Comparison of ENCODE assay signal across 10 mouse cellular contexts in the genomic region with DNA sequence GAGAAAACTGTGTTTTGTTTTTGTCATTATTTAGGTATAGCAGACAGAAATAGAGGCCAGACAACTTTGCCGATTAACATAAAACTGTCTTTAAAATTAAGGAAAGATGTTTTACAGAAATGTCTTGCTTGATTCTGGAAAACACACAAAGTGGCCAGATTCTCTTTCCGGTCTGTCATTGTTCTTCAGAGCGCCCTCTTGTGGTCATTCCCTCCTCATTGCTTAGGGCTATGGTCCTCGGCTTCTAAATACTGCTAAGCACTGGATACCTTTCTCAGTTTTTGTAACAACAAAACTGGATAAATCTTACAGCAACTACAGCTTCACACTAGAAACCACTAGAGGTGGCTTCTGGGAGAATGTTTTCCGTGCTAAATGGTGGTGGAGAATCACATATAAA.
DNase-seq lines count a peak whose midpoint lies in the region; ATAC-seq and TF ChIP-seq lines count a peak whose summit lies in the region.
"Had no signal": no experiment of that assay in that cellular context is flagged by ENCODE, and none has a peak within 500 bp of the region (broad histone marks: within the 10 kb centered on the region; RNA-seq: fewer than 3 reads in every experiment).

No protein-coding gene starts in this region.

- no peak overlapping the region for H3K4me3 ChIP-seq in intestine, postnatal 0 days (ENCODE audit: low read depth, low read length)
- no peak overlapping the region for H3K4me3 ChIP-seq in intestine, embryonic 15.5 days (replicated peaks)
- no peak overlapping the region for H3K4me3 ChIP-seq in hindbrain, embryonic 15.5 days
- no peak overlapping the region for H3K4me3 ChIP-seq in limb, embryonic 14.5 days (replicated peaks; ENCODE audit: low read length)
- H3K4me3 ChIP-seq: embryonic facial prominence, embryonic 15.5 days; limb, embryonic 13.5 days had no signal

- no peaks in the 10 kb centered on the region for H3K36me3 ChIP-seq in intestine, postnatal 0 days (ENCODE audit: control insufficient read depth, insufficient read depth)
- H3K36me3 ChIP-seq in intestine, embryonic 15.5 days = no peaks in the 10 kb centered on the region
- no peaks in the 10 kb centered on the region for H3K36me3 ChIP-seq in hindbrain, embryonic 15.5 days
- no peaks in the 10 kb centered on the region for H3K36me3 ChIP-seq in limb, embryonic 14.5 days (ENCODE audit: control insufficient read depth, insufficient read depth, low read length)
- H3K36me3 ChIP-seq: embryonic facial prominence, embryonic 15.5 days; limb, embryonic 13.5 days had no signal

- WGBS in intestine, postnatal 0 days = 40% methylated on average over 5 of the region's 5 CpGs
- 42% methylated on average over 5 of the region's 5 CpGs for WGBS in intestine, embryonic 15.5 days
- WGBS in hindbrain, embryonic 15.5 days = 31% methylated on average over 5 of the region's 5 CpGs
- WGBS in limb, embryonic 14.5 days = 40% methylated on average over 5 of the region's 5 CpGs

- CTCF ChIA-PET in Patski (lab: Charles Lee) = interaction anchor here (1.2 kb wide), 1 partner anchor 8 kb away, joined by 3 read pairs; no protein-coding TSS in a partner anchor

- H3K27ac ChIP-seq in intestine, postnatal 0 days (ENCODE audit: low read depth, low read length) = no peak overlapping the region
- H3K27ac ChIP-seq in intestine, embryonic 15.5 days = no peak overlapping the region
- no peak overlapping the region for H3K27ac ChIP-seq in hindbrain, embryonic 15.5 days (replicated peaks)
- H3K27ac ChIP-seq in limb, embryonic 14.5 days (replicated peaks; ENCODE audit: low read depth, low read length) = no peak overlapping the region
- H3K27ac ChIP-seq: embryonic facial prominence, embryonic 15.5 days; limb, embryonic 13.5 days had no signal

- peak; percentile 65 for TF ChIP-seq CTCF in intestine, postnatal 0 days (IDR thresholded peaks at IDR 0.05; ENCODE audit: low read depth)
- TF ChIP-seq CTCF in Patski (IDR thresholded peaks at IDR 0.05) = peak; percentile 74

- H3K27me3 ChIP-seq in intestine, postnatal 0 days (replicated peaks; ENCODE audit: control insufficient read depth, insufficient read depth, low read length) = no peaks in the 10 kb centered on the region
- H3K27me3 ChIP-seq in intestine, embryonic 15.5 days (replicated peaks) = no peaks in the 10 kb centered on the region
- no peaks in the 10 kb centered on the region for H3K27me3 ChIP-seq in Patski
- no peaks in the 10 kb centered on the region for H3K27me3 ChIP-seq in hindbrain, embryonic 15.5 days
- H3K27me3 ChIP-seq in limb, embryonic 14.5 days (ENCODE audit: control insufficient read depth, insufficient read depth, low read length) = no peaks in the 10 kb centered on the region
- H3K27me3 ChIP-seq: embryonic facial prominence, embryonic 15.5 days; limb, embryonic 13.5 days had no signal

- POLR2A ChIA-PET in Patski (lab: Charles Lee) = no interaction called here

- ATAC-seq in intestine, postnatal 0 days = no peak
- no peak for ATAC-seq in intestine, embryonic 15.5 days
- no peak for ATAC-seq in Patski
- peak; percentile 61; the same call in 1 of the 2 replicates for ATAC-seq in hindbrain, embryonic 15.5 days (ENCODE audit: low FRiP score, low read depth)
- no peak for ATAC-seq in limb, embryonic 14.5 days (ENCODE audit: low FRiP score, low read depth)

- no peaks in the 10 kb centered on the region for H3K9me3 ChIP-seq in intestine, postnatal 0 days (ENCODE audit: control insufficient read depth)
- no peaks in the 10 kb centered on the region for H3K9me3 ChIP-seq in intestine, embryonic 15.5 days
- no peaks in the 10 kb centered on the region for H3K9me3 ChIP-seq in hindbrain, embryonic 15.5 days
- no peaks in the 10 kb centered on the region for H3K9me3 ChIP-seq in limb, embryonic 14.5 days (ENCODE audit: control insufficient read depth, low read length)
- H3K9me3 ChIP-seq: embryonic facial prominence, embryonic 15.5 days; limb, embryonic 13.5 days had no signal

- TF ChIP-seq POLR2A in limb, embryonic 14.5 days (IDR thresholded peaks at IDR 0.05; ENCODE audit: borderline replicate concordance, extremely low read depth, insufficient read depth, insufficient read length) = no peak

- H3K9ac ChIP-seq in intestine, postnatal 0 days (ENCODE audit: low read depth, low read length) = no peak overlapping the region
- no peak overlapping the region for H3K9ac ChIP-seq in intestine, embryonic 15.5 days
- no peak overlapping the region for H3K9ac ChIP-seq in hindbrain, embryonic 15.5 days
- no peak overlapping the region for H3K9ac ChIP-seq in limb, embryonic 14.5 days (ENCODE audit: low read depth, low read length, severe bottlenecking)
- H3K9ac ChIP-seq: embryonic facial prominence, embryonic 15.5 days; limb, embryonic 13.5 days had no signal

- in situ Hi-C loops in Patski (cut with MboI; ENCODE audit: low pct_unique_long_range_greater_than_20kb) = no loop called here

- H3K4me2 ChIP-seq in intestine, postnatal 0 days (replicated peaks; ENCODE audit: low read depth) = no peak overlapping the region
- H3K4me2 ChIP-seq in intestine, embryonic 15.5 days (replicated peaks) = no peak overlapping the region
- no peak overlapping the region for H3K4me2 ChIP-seq in hindbrain, embryonic 15.5 days
- H3K4me2 ChIP-seq in limb, embryonic 14.5 days (replicated peaks; ENCODE audit: low read depth, low read length, severe bottlenecking) = no peak overlapping the region
- H3K4me2 ChIP-seq: embryonic facial prominence, embryonic 15.5 days; limb, embryonic 13.5 days had no signal

- H3K4me1 ChIP-seq in intestine, postnatal 0 days (replicated peaks; ENCODE audit: control insufficient read depth, insufficient read depth, low read length) = no peaks in the 10 kb centered on the region
- no peaks in the 10 kb centered on the region for H3K4me1 ChIP-seq in intestine, embryonic 15.5 days (replicated peaks)
- H3K4me1 ChIP-seq in hindbrain, embryonic 15.5 days (replicated peaks) = no peaks in the 10 kb centered on the region
- H3K4me1 ChIP-seq in limb, embryonic 14.5 days (ENCODE audit: control insufficient read depth, insufficient read depth, low read length) = no peaks in the 10 kb centered on the region
- H3K4me1 ChIP-seq: embryonic facial prominence, embryonic 15.5 days; limb, embryonic 13.5 days had no signal

- peak; percentile 20 for DNase-seq in Patski (ENCODE audit: low read depth, low spot score)
- peak; percentile 79 to 83 for DNase-seq in cerebellum, postnatal 14 days
- DNase-seq in limb, embryonic 14.5 days (ENCODE audit: low spot score) = peak; percentile 69
- DNase-seq in right cerebral cortex, adult 18-20 months = peak; percentile 37
- DNase-seq in urinary bladder, adult 18-20 months (ENCODE audit: low spot score in 2 of 2) = no peak

Comparison
In these comparisons a context has a peak if more than half of its experiments do, and no peak if none do; other contexts are left out.
1. DNase-seq: peak in Patski (single experiment), cerebellum, postnatal 14 days (2 of 2), limb, embryonic 14.5 days (single experiment) and right cerebral cortex, adult 18-20 months (single experiment); none in urinary bladder, adult 18-20 months (0 of 2).